Mouse (Mus musculus) MN1 (cell line): Measurements from ENCODE around the gene Pdcd2.

Experiments used
- DNase-seq: peaks from one replicate; pipeline ENCODE4 v3.0.0-alpha.2; 2016; ENCODE audit warnings: low spot score

Pdcd2 gene

DNA sequence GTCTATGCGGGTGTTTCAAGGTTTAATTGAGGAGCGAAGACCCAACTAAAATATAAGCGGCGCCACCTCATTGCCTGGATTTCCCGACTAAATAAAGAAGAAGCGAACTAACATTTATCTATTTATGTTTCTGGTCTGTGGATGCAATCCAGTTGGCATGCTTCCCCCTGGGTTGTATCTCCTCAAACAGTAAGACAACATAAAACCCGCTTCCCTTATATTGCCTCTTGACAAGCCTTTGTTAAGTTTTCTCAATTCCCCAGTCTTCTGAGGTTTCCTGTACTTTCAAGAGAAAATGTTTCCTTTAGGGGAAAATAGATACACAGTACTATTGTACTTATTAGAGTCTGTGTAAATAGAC, 28.4 kb downstream of the Pdcd2 start:
- no peak for DNase-seq

DNA sequence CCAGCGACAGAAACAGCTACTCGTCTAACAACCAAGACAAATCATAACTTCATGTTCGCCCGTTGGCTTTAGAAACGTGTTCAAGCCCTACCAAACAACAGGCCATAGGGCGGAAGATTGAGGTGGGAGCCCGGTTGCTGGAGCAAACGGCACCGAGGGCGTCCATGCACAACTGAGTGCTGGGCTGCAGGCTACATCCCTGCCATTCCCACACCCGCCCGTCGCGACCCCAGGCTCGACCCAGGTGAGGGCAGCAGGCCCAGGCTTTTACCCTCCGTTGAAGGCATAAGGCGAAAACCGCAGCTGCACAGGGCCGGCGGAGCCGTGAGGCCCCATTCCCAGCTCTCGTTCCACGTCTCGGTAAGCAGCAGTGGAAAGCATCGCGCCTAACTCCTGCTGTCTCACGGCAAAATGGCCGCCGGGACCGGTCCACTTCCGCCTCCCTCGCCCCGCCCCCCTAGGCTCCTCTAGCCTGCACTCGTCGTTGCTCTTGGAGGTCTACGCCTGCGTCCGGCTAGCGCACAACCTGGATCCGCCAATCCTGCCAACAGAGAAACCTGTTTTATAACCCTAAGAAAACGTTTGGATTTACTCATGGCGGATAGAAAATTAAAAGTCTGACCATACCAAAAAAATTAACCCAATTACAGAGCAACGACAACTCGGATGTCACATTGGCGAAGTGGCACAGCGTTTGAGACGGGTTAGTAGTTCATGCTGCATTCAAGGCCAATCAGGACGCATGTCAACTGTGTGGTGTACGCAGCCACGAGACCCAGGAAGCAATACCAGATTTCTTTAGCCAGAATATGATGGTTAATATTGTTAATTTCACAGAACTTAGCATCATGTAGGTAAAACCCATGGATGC, 29.0 kb downstream of the Pdcd2 start:
- peak; percentile 96 for DNase-seq

DNA sequence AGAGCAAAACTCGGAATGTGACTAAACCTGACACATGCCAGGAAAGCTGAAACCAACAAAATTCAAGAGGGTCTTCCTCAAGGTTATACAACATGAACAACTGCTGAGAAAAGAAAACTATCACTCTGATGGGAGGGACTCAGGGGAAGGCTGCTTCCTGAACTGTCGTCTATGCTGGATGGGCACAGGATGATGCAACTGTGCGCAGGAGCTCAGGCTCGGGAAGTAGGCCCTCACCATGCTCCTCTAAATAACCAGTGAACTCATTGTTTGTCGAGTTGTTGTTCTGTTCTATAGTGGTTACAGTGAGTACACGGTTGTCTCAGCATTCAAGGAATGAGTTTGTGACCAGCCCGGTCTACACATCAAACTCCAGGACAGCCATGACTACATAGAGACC, 36.6 kb downstream of the Pdcd2 start:
- peak; percentile 65 for DNase-seq

DNA sequence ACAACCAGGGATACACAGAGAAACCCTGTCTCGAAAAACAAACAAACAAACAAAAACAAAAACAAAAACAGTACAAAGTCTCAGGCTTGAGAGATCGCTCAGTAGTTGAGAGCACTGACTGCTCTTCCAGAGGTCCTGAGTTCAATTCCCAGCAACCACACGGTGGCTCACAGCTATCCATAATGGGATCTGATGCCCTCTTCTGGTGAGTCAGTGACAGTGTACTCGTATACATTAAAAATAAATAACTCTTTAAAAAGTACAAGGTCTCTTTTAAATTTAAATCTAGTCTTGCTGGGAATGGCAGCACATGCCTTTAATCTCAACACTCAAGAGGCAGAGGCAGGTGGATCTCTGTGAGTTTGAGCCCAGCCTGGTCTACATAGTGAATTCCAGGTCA, 54.4 kb downstream of the Pdcd2 start:
- no peak for DNase-seq
